Mouse (Mus musculus) spleen, adult 12 weeks (tissue): Measurements from ENCODE around the gene Ift80.
"Not testable (repeated sequence)": the region's sequence is repeated elsewhere in the genome, so short reads cannot be mapped to it uniquely, and the experiment has no call there.

ENCODE experiments used
- DNase-seq: peaks from one replicate; pipeline ENCODE4 v3.0.0; 2022; ENCODE audit warnings: low spot score

Ift80 gene

DNA sequence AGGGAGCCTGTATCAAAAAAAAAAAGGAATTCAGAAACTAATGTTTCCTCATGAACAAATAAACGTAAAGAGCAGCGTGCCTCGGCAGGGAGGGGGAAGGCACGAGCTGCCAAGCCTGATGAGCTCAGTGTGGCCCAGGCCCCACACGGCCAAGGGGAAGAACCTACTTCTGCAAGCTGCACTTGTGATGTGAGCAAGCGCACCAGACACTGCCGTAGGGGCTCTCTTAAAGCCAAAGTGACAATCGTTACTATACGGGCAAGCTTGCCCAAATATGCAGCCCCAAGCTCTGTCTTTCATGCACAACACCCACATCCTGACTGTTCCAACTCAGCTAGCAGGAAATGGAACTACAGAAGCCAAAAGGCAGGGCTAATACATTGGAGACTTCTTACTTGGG is 23.5 kb downstream of the Ift80 start:
- DNase-seq = no peak

DNA sequence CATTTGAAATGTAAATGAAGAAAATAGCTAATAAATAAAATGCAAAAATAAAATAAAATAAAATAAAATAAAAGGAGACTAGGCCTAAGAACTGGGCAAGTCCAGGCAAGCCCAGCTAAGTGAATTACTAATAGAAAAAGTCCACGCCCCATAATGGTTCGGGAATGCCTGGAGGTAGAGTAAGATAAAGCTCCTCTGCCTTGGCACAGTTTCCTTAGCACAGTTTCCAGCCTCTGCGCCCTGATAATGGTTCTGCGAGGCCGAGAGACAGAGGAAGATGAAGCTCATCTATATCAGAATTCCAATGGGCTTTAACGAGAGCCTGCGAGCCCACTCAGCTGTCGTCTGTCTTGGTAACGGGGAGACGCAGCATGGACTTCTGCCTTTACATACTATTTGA is 25.2 kb downstream of the Ift80 start:
- peak; percentile 36 for DNase-seq

DNA sequence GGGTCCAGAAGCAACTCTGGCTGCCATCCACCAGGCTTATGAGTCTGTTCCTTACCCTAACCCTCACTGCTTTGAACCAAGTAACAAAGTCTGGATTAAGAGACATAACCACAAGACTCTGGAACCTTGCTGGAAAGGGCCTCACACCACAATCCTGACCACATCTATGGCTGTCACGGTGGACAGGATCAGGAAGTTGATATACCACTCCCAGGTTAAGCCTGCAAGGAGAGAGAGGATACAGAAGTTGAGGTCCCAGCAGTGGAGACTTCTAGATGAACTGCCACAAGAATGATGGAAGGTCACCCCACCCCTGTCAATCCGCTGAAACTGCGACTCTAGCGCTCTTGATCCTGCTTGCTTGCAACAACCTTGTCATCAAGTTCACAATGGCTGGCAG is 26.7 kb downstream of the Ift80 start:
- no peak for DNase-seq

DNA sequence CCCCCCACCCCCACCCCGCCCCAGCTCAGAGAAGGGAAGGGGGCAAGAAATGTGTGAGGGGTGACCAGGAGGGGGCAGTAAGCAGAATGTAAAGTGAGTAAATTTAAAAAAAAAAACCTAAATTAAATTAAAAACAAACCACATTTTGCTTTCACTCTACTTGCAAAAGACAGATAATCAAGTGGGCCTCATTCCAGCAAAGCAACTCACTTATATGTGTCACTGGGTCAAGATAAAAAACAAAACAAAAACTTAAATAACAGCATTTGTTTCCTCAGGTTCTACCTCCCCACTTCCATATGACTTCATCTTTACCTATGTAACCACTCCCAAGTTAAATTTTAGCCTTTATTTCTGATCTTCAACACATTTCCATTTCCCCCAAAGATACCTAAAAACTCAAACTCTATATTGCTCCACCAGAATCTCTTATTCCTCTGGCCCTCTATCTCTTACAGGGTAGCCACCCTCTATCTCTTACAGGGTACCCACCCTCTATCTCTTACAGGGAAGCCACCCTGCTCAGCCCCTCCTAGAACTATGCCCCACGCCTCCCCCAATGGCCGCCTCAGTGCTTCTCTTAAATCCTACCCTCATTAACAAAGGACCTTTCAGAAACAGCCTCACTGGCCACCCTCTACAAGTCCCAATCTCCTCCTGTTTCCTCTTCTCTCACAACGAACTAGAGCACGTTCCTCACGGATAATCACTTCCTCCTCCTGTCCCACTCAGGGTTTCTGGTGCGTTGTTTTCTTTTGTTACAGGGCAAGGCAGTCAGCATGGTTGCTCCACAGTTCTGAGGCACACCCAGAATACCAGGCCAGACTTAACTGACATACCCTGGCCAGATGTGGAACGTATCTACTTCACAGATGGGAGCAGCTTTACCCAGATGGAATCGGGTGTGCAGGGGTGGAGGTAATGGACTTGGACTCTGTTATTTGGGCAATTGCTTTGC is 28.6 kb downstream of the Ift80 start:
- no peak for DNase-seq

DNA sequence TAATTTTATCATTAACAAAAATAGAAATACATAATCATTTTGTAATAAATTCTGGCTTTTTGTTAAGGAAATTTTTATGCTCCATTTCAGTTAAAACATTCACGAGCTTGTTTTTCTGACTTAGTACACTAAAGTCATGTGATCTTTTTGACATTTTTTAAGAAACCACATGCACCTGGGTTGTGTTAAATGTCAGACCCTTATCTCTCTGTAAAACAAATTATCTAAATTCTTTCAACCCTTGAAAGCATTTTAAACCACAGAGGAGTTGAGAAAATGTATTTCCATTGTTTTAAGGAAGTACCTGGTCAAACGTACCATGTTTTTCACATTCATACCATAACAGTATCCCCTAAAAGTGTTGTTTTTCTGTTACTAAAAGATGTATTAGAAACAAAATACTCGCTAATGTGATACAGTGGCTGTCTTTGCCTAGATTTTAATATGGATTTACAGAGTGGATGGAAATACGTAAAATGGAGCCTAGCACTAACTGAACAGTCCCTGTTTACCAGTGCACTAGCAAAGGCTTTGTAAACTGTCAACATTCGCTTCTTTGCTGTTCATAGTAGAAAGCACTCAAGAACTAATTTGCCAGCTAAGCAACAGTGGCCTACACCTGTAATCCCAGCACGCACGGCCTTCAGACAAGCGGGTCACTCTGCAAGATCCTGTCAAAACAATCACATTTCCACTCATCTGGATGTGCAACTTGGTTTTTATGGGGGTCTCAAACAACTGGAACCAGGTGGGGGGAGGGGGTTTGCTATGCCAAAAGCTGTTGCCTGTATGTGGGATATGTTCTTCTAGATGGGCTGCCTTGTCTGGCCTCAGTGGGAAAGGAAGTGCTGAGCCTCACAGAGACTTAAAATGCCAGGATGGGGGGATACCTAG is 29.5 kb downstream of the Ift80 start:
- no peak for DNase-seq

DNA sequence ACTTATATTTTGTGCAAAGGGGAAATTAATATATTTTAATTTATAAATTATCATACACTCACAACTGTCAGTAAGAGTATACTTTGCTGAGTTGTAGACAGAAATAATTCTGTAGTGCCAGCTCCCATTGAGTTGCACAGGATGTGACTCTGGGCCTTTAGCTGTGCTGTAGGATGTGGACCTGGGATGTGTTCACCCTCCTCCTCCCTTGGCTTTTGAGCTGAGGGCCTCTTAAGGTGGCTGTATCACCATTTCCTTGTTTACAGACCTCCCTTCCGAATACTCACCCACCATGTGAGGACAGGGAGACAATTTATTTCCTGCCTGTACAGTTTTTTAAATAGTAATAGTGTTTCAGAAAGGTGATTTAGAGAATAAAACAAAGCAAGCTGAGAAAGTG is 30.8 kb downstream of the Ift80 start:
- DNase-seq = no peak

DNA sequence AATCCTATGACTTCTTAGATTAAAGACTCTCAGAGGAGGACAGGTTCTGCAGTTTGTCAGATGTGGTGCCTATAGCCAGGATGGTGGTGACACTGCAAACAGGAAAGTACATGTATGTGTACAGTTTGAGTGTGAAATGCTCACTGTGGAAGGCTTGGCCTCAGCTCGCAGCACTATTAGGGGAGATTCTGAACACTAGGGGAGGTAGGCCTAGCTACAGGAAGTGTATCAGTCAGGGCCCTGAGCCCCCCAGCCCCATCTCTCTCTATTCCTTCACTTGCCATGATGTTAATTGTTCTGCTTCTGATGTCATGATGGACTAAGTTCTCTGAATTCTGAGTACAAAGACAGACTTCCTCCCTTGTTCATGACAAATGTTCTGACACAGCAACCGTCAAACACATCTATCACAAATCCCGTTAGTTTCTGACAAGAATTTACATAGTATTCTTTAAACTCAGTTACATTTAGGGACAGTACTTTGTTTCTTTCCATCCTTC is 35.2 kb downstream of the Ift80 start:
- no peak for DNase-seq

DNA sequence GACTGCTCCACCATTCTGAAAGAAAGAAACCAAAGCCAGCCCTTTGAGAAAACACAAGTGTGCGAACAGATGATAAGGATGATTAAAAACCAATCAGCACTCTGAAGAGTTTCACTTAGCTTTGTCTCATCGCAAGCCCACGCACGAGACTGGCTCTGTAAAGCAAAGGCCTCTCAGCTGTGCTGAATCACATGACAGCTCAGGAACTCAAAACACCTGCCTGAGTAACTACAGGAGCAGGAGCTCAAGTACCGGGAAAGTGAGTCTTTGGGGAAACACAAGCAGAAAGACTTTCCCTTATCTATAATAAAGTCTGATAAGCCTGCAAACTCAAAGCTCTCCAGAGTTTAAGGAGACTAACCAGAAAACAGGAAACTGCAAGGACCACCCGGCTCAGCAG is 37.0 kb downstream of the Ift80 start:
- DNase-seq = no peak

DNA sequence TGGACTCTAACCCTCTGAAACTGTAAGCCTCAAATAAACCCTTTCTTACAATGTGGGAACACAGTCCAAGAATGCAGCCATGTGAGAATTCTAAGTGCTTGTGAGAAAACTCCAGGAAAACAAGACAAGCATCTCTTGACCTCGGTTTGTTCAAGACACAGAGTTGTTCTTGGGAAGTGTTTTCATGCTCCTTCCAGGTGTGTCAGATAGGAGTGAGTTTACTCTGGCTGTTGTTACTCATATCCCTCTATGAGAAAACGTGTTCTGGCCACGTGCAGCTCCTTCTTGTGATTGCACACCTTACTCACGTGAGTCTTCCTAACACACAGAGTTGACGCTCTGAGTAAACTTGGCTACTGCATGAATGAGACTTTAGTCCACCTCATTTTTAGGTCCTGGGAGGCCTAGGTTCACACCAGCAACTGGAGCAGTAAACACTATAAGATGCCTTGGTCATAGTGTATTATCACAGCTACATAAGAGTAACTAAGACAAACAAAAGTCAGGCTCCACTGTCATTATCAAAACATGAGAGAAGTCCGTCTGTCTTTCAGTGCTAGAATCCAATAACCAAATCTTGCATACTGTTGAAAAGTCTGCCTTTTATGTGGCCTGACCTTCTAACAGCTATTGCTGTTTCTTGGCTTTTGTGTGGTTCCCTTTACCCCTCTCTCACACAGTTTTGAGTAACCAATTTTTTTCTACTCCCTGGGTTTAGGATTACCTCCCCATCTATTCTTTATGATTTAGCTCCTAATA is 37.7 kb downstream of the Ift80 start:
- DNase-seq = no peak

DNA sequence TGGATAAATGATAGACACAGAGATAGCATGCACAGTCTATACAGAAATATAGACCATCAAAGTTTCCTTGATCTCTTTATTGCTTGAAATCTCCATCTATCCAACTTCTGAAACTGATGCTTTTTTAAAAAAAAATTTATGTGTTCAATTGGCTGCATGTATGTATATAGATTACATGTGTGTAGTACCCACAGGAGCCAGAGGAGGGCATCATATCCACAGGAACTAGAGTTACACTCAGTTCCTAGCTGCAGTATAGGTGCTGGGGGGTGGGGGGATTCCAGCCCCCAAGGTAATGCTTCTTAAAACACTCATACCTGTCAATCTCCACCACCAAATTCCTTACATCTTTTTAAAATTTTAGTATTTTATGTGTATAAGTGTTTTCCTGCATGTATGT is 39.7 kb downstream of the Ift80 start:
- no peak for DNase-seq

DNA sequence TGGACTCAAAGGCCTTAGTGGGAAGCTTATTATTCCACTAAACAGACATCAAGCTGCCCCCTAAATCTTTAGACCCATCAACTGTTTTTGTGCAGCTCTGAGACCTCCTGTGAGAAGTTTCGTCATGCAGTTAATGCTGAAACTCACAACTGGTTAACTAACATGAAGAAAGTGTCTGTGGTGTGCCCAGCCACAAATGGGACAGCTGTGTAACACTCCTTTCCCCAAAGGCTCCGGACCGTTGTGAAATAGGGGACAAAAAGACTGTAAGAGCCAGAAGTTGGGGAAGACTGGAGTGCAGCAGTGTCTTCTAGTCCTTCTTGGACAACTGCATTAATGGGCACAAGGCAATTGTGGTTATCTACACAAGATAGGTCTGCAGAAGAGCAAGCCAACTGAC is 47.0 kb downstream of the Ift80 start:
- DNase-seq = no peak

DNA sequence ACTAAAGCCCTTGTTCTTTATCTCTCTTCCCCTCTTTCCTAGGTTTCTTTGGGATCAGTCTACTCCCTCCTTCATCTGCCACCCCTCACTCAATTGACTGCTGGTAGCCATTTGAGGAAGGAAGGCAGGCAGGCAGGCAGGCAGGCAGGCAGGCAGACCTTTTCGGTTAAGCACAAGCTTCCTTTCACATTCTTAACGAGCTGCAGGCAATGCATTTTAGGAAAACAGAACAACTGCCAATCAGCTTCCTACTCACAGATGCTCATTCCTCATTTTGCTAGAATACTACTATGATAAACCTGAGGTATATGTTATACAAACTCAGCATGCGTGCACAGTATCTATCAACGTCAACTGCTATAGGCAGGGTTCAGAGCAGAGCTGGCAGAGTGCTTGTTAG is 47.9 kb downstream of the Ift80 start:
- DNase-seq = no peak

DNA sequence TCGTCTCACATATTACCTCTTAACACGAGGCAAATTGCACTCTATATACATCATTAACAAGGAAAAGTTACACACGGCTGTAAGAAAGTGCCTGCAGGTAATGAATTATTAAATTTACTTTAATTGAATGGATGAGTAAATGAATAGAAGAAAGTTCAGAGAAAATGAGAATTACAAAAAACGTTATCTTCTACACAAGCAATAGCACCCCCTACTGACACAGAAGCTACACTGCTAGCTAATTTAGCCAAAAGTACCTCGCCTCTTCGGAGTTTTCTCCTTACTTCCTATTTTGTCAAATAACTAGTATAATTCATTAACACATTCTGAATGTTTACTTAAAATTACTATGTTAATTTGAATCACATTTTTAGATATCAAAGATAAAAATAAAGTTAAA is 49.9 kb downstream of the Ift80 start:
- DNase-seq = no peak

DNA sequence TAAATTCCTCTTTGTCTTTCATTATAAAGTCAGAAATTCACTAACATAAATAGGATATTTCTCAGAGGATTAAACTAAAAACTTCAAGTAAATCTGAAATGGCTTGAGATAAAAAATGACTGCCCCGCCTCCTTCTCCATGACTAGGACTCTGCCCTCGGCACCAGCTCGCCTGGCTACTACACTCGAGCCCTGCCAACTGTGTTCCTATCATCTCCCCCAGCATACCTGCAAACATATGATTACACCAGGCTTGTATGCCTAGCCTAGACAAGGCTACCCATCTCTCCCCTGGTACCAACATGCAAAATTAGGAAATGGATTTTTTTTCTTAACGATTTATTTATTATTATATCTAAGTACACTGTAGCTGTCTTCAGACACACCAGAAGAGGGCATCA is 51.7 kb downstream of the Ift80 start:
- no peak for DNase-seq

DNA sequence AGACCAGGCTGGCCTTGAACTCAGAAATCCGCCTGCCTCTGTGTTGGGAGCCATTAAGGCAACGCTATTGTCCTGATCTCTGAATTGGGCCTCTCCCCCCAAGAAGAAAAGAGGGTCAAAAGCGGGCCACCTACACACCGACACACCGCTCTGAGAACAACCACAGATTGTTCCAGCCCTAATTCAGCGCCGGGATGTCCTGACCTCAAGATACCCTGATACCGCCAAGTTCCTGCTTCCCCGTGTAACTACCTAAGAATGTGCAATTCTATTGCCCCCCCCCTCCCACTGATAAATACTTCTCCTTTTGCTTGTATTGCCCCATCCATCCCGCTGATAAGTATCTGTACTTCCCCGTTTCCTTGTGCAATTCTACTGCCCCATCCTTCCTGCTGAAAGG is 52.4 kb downstream of the Ift80 start:
- DNase-seq = not testable (repeated sequence)

DNA sequence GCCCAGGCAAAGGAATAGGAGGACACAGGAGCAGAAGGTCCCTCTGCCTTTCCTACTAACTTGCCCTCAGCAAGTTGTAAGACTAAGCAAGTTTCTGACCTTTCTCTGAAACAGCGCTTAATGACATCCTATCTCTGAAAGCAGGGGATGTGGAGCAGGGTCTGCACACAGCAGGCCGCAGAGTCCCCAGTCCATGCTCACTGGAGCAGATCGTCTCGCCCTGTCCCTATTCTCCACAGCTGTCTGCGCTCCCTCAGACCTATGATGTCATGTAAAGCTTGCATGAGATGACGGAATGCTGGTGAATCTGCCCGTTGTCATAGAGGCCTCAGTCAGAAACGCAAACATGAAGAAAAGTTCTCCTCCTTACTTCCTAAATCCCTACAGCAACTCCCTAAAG is 55.0 kb downstream of the Ift80 start:
- no peak for DNase-seq

DNA sequence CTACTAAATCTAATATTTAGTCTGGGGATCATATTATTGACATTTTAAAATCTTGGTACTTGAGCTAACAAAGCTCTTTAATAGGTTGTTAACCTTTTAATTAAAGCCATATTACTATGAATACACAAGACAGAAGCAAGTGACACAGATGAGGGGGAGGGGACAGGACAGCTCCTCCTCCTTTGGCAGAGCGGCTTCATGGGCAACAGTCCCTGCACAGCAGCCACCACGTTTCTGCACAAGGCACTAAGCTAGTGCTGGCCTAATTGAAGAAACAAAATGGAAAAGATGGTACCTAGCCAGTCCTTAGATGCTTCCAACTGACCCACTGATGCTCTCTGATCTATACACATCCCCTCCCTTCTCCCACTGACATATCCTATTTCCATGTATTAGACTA is 55.5 kb downstream of the Ift80 start:
- no peak for DNase-seq

DNA sequence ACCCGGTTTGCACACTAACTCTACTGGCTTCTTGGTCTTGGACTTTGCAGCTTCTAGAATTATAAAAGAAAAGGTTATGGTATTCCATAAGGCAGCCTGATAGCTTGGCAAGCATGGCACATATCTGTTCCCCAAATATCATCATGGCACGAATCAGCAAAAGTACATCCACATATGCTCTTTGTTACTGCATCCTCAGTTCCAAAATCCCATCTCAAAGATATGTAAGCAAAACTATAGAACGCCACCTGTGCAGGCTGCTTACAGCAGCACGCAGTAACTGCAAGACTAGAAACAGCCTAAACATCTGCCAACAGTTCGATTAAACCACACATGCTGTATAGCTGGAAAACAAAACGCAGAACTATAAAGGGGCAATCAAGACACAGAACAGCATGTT is 62.5 kb downstream of the Ift80 start:
- DNase-seq = no peak

DNA sequence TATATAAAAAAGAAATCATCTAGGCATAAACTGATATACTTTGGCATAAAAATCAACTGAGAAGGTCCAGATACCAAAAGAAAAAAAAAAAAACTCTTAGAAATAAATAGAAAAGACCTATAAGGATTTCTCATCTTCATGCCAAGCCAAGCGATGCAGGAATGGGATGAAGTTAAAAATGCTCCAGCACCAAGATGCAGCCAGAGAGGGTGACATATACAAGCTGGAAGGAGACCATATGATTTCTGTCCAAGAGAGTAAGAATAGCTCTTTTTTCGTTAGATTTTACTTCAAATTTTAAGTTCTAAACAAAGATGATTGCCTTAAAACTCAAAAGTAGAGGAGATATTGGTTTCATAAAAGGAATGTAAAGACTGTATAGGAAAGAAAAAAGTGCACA is 64.1 kb downstream of the Ift80 start:
- no peak for DNase-seq

DNA sequence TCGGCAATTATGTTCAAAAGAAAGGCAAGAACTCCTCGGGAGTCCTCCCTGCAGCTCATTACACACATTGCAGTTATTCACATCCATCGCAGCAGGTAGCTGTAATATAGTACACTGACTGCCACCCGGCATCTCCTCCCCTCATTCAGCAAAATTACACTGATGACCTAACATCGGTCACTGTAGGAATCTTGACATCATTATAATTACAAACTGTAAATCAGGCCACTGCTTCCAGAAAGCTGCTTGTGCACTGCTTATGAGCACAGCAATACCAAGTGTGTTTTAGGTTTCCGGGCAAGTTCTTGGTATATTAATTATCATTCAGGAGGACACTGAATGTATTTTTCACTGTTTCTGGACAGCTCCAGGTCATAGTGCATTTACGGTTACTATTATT is 65.1 kb downstream of the Ift80 start:
- no peak for DNase-seq

DNA sequence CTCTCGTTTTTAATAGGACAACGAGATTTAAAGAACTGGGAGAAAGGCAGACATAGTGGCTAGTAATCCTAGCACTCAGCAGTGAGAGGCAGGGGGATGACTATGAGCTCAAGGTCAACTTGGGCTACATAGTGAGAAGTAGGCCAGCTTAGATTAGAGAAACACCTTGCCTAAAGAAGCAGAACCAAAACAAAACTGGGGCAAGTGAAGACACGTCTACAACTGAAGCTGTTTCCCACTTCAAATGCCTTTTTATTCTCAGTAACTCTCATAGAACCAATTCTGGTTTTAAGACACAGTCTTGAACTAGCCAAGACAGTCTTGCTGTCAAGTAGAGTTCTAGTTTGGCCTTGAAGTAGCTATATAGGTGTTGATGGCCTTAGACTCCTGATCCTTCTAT is 67.7 kb downstream of the Ift80 start:
- DNase-seq = no peak

DNA sequence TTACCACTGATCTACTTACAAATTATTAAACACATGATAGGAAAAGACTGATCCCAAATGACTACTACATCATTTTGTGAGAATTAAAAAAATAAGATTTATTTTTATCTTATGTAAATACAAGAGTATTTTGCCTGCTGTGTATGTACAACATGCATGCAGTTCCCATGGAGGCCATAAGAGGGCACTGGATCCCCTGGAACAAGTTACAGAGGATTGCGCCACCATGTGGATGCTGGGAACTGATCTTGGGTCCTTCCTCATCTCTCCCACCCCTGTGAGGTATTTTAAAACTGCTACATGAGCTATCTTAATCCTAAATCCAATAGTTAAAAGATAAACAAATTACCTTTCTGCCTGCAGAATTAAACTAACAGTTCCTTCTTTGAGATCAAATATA is 68.9 kb downstream of the Ift80 start:
- DNase-seq = no peak
